Mouse (Mus musculus) limb, embryonic 13.5 days (tissue): ENCODE measurements around the gene Spem1. TPM values are rescaled to one million over a fixed set of nuclear protein-coding genes. Genes with fewer than 3 reads are reported as not detected.

ENCODE experiments used
- ATAC-seq: fragments of 200-750 bp; cut with Nextera tagmentation; 2 replicates; pipeline ENCODE4 v1.8.0; 2017; ENCODE audit warnings: low read depth, moderate number of reproducible peaks, moderate TSS enrichment; ENCODE audit not compliant: low FRiP score
- H3K27ac ChIP-seq: fragments of 300-500 bp; sonication (generic); 2 replicates; pipeline ENCODE4 v1.5.1; 2015; ENCODE audit warnings: inconsistent platforms, mild to moderate bottlenecking, moderate library complexity
- H3K27me3 ChIP-seq: fragments of 300-500 bp; sonication (generic); 2 replicates; pipeline ENCODE4 v1.6.1; 2015; ENCODE audit warnings: mild to moderate bottlenecking, inconsistent platforms
- H3K36me3 ChIP-seq: fragments of 300-500 bp; sonication (generic); 2 replicates; pipeline ENCODE4 v1.6.1; 2015; ENCODE audit warnings: inconsistent platforms, mild to moderate bottlenecking, moderate library complexity
- H3K4me1 ChIP-seq: fragments of 300-500 bp; sonication (generic); 2 replicates; pipeline ENCODE4 v1.6.1; 2015; ENCODE audit warnings: inconsistent platforms
- H3K4me2 ChIP-seq: fragments of 300-500 bp; sonication (generic); replicated peaks from 2 replicates; pipeline ENCODE4 v1.6.1; 2015; ENCODE audit warnings: inconsistent platforms, mild to moderate bottlenecking, moderate library complexity
- H3K4me3 ChIP-seq: fragments of 300-500 bp; sonication (generic); 2 replicates; pipeline ENCODE4 v1.5.1; 2015; ENCODE audit warnings: moderate library complexity, mild to moderate bottlenecking, inconsistent platforms
- H3K9ac ChIP-seq: fragments of 300-500 bp; sonication (generic); 2 replicates; pipeline ENCODE4 v1.6.1; 2015; ENCODE audit warnings: mild to moderate bottlenecking, inconsistent platforms
- H3K9me3 ChIP-seq: fragments of 300-500 bp; sonication (generic); 2 replicates; pipeline ENCODE4 v1.6.1; 2016; ENCODE audit warnings: inconsistent platforms
- WGBS: fragments of 180-500 bp; shearing (Covaris S2); methylation state at CpG from one replicate; pipeline ENCODE4 v1.1.7; 2015; 5-methylcytosine and 5-hydroxymethylcytosine counted together
- polyA plus RNA-seq: library from polyadenylated mRNA; unstranded; fragments of >200 nt; fragmentation: Nextera tagmentation; extraction: Ambion mirVana; gene quantifications from 2 replicates; pipeline ENCODE4 v1.2.1, GENCODE M21; 2015

The Spem1 gene
- polyA plus RNA-seq, 1 experiment from 2014 or later, result 0.18 TPM

GRCm38 (mm10) chr11:69795168-69795982 is 26.6 kb downstream of the Spem1 start, which contains the start of gene Chrnb1:
Gene Chrnb1, minus strand, starts transcription at chr11:69795943.
- ATAC-seq, result peak; percentile 97
- Histone ChIP-seq H3K27me3 (peaks cover 69% of the 10 kb centered on the region), H3K9me3 (no peaks in the 10 kb centered on the region), H3K4me1 (peaks cover 27% of the 10 kb centered on the region), H3K27ac (peak within 1 kb of the TSS; percentile 56; the same call in 1 of the 2 replicates), H3K9ac (peak within 1 kb of the TSS; percentile 66), H3K36me3 (no peaks in the 10 kb centered on the region), H3K4me3 (peak within 1 kb of the TSS; percentile 54), H3K4me2 (peak within 1 kb of the TSS; percentile 90)
- WGBS, result 2% methylated on average over 52 of the region's 52 CpGs

- Histone ChIP-seq H3K27me3 (peaks cover 49% of the 10 kb centered on the region), H3K9ac (no peak overlapping the region), H3K4me1 (peaks cover 11% of the 10 kb centered on the region), H3K27ac (no peak overlapping the region), H3K9me3 (no peaks in the 10 kb centered on the region), H3K4me3 (no peak overlapping the region), H3K36me3 (no peaks in the 10 kb centered on the region), H3K4me2 (no peak overlapping the region)
- WGBS, result 58% methylated on average over 5 of the region's 5 CpGs
- no peak for ATAC-seq
These were observed 28.6 kb downstream of the Spem1 start for GRCm38 (mm10) chr11:69793429-69793828.

GRCm38 (mm10) chr11:69791420-69791819 is 30.6 kb downstream of the Spem1 start:
- ATAC-seq, result no peak

GRCm38 (mm10) chr11:69789431-69789830 is 32.5 kb downstream of the Spem1 start:
- Histone ChIP-seq H3K4me2 (no peak overlapping the region), H3K9ac (no peak overlapping the region), H3K4me3 (no peak overlapping the region), H3K4me1 (0 out of 2 replicates have a peak, but pooled peaks cover 4% of the 10 kb centered on the region), H3K9me3 (no peaks in the 10 kb centered on the region), H3K36me3 (no peaks in the 10 kb centered on the region), H3K27me3 (peaks cover 13% of the 10 kb centered on the region), H3K27ac (no peak overlapping the region)
- 59% methylated on average over 5 of the region's 5 CpGs for WGBS
- ATAC-seq, result no peak

More at GRCm38 (mm10) chr11:69791420-69791819, 30.6 kb downstream of the Spem1 start:
- H3K9ac ChIP-seq, result no peak overlapping the region
- H3K4me3 ChIP-seq, result no peak overlapping the region
- no peaks in the 10 kb centered on the region for H3K9me3 ChIP-seq
- peaks cover 11% of the 10 kb centered on the region for H3K4me1 ChIP-seq
- H3K27me3 ChIP-seq, result peaks cover 30% of the 10 kb centered on the region
- 72% methylated on average over 5 of the region's 5 CpGs for WGBS
- H3K4me2 ChIP-seq, result no peak overlapping the region
- H3K36me3 ChIP-seq, result no peaks in the 10 kb centered on the region
- H3K27ac ChIP-seq, result no peak overlapping the region

DNA sequence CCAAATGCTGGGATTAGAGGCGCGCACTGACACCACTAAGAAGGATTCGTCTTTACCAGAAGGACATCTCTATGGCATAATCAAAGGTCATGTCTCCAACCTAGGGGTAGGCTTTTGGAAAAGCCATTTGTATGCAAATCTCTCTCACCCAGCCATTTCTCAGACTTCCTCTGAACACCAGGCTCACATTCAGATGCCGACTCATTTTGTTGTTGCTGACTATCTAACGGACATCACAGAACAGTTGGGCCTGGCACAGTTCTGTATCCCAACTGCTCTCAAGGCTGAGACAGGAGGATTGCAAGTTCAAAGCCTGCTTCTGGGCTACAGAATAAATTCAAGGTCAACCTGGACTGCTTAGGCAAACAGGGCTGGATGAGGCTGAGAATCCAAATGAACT is 34.7 kb downstream of the Spem1 start:
- no peaks in the 10 kb centered on the region for H3K36me3 ChIP-seq
- no peak overlapping the region for H3K9ac ChIP-seq
- no peak overlapping the region for H3K27ac ChIP-seq
- H3K4me3 ChIP-seq, result no peak overlapping the region
- no peaks in the 10 kb centered on the region for H3K9me3 ChIP-seq
- WGBS, result 87% methylated on average over 5 of the region's 5 CpGs
- peaks cover under 1% of the 10 kb centered on the region; the same call in 1 of the 2 replicates for H3K27me3 ChIP-seq
- ATAC-seq, result no peak
- H3K4me1 ChIP-seq, result 0 out of 2 replicates have a peak, but pooled peaks cover 4% of the 10 kb centered on the region
- no peak overlapping the region for H3K4me2 ChIP-seq

GRCm38 (mm10) chr11:69784793-69785272 is 37.1 kb downstream of the Spem1 start:
- Histone ChIP-seq H3K36me3 (no peaks in the 10 kb centered on the region), H3K9me3 (no peaks in the 10 kb centered on the region), H3K4me1 (0 out of 2 replicates have a peak, but pooled peaks cover 4% of the 10 kb centered on the region), H3K4me3 (peak overlapping the region; percentile 17), H3K27ac (no peak overlapping the region), H3K4me2 (peak overlapping the region; percentile 42), H3K9ac (no peak overlapping the region), H3K27me3 (peaks cover 8% of the 10 kb centered on the region; the same call in 1 of the 2 replicates)
- ATAC-seq, result no peak
- 29% methylated on average over 15 of the region's 15 CpGs for WGBS

GRCm38 (mm10) chr11:69781828-69782227 is 40.2 kb downstream of the Spem1 start:
- H3K9ac ChIP-seq, result no peak overlapping the region

DNA sequence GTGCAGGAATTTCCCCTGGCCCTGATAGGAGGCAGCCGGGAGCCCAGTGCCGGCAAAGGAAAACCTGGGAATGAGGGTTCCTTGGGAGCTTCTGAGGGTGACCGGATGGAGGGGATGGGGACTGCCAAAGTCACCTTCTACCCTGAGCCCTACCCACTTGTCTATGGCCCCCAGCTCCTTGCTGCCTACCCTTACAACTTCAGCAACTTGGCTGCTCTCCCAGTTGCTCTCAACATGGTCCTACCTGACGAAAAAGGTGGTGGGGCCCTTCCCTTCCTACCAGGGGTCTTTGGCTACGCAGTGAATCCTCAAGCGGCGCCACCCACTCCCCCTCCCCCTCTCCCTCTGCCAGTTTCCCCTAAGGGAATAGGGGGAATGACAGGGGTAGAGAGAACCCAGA is 43.0 kb downstream of the Spem1 start:
- H3K27me3 ChIP-seq, result peaks cover 48% of the 10 kb centered on the region
- H3K4me2 ChIP-seq, result no peak overlapping the region
- H3K4me3 ChIP-seq, result no peak overlapping the region
- H3K9ac ChIP-seq, result no peak overlapping the region
- no peaks in the 10 kb centered on the region for H3K9me3 ChIP-seq
- peaks cover 14% of the 10 kb centered on the region for H3K4me1 ChIP-seq
- WGBS, result 37% methylated on average over 7 of the region's 7 CpGs
- ATAC-seq, result no peak
- H3K27ac ChIP-seq, result no peak overlapping the region
- peaks cover 32% of the 10 kb centered on the region for H3K36me3 ChIP-seq

More at GRCm38 (mm10) chr11:69781828-69782227, 40.2 kb downstream of the Spem1 start:
- Histone ChIP-seq H3K27ac (no peak overlapping the region), H3K36me3 (peaks cover 14% of the 10 kb centered on the region), H3K9me3 (no peaks in the 10 kb centered on the region), H3K4me1 (peaks cover 18% of the 10 kb centered on the region), H3K27me3 (peaks cover 36% of the 10 kb centered on the region), H3K4me2 (no peak overlapping the region), H3K4me3 (no peak overlapping the region)
- no peak for ATAC-seq
- WGBS, result 31% methylated on average over 4 of the region's 4 CpGs

- ATAC-seq, result no peak
- Histone ChIP-seq H3K4me3 (no peak overlapping the region), H3K9ac (no peak overlapping the region), H3K9me3 (no peaks in the 10 kb centered on the region), H3K27ac (no peak overlapping the region), H3K4me1 (peaks cover 14% of the 10 kb centered on the region), H3K27me3 (peaks cover 48% of the 10 kb centered on the region), H3K36me3 (peaks cover 32% of the 10 kb centered on the region), H3K4me2 (no peak overlapping the region)
- WGBS, result 66% methylated on average over 23 of the region's 23 CpGs
These were observed 43.6 kb downstream of the Spem1 start for GRCm38 (mm10) chr11:69778258-69778982.

DNA sequence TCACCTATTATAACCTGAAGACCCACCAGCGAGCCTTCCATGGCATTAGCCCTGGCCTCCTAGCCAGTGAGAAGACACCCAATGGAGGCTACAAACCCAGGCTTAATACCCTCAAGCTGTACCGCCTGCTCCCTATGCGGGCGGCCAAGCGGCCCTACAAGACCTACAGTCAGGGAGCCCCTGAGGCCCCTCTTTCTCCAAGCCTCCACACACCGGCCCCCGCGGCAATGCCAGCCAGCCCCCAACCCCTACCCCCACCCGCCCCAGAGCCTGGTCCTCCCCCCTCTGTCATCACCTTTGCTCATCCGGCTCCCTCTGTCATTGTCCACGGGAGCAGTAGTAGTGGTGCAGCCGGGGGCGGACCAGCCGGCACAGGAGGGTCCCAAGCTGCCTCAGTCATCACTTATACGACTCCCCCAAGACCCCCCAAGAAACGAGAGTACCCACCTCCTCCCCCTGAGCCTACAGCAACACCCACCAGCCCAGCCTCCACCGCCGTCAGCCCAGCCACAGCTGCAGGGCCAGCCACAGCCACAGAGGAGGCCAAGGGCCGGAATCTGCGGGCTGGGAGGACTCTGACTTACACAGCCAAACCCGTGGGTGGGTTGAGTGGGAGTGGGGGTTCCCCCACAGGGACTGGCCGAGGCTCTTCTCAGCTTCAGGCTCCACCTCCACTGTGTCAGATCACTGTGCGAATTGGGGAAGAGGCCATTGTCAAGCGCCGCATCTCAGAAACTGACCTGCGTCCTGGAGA is 44.3 kb downstream of the Spem1 start:
- ATAC-seq, result no peak
- peaks cover 39% of the 10 kb centered on the region for H3K36me3 ChIP-seq
- H3K27me3 ChIP-seq, result peaks cover 48% of the 10 kb centered on the region
- no peak overlapping the region for H3K4me2 ChIP-seq
- no peak overlapping the region for H3K9ac ChIP-seq
- H3K4me1 ChIP-seq, result peaks cover 14% of the 10 kb centered on the region
- H3K4me3 ChIP-seq, result no peak overlapping the region
- no peak overlapping the region for H3K27ac ChIP-seq
- H3K9me3 ChIP-seq, result no peaks in the 10 kb centered on the region
- 61% methylated on average over 26 of the region's 26 CpGs for WGBS

DNA sequence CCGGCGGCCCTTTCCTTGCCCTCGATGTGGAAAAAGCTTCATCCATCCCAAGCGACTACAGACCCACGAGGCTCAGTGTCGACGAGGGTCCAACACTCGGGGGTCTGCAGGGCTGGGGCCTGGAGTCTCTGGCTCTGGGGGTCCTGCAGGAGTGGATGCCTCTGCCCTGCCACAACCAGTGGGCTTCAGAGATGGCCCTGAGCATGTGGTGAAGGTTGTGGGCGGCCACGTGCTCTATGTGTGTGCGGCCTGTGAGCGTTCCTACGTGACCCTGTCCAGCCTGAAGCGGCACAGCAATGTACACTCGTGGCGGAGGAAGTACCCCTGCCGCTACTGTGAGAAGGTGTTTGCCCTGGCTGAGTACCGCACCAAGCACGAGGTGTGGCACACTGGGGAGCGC is 45.5 kb downstream of the Spem1 start:
- WGBS, result 83% methylated on average over 20 of the region's 20 CpGs
- Histone ChIP-seq H3K4me3 (no peak overlapping the region), H3K27ac (no peak overlapping the region), H3K4me2 (no peak overlapping the region), H3K9ac (peak overlapping the region; percentile 8; the same call in 1 of the 2 replicates), H3K9me3 (no peaks in the 10 kb centered on the region), H3K27me3 (peaks cover 42% of the 10 kb centered on the region), H3K36me3 (peaks cover 39% of the 10 kb centered on the region), H3K4me1 (peaks cover 14% of the 10 kb centered on the region)
- ATAC-seq, result no peak
